Mouse (Mus musculus) right cerebral cortex, postnatal 36 days (tissue): Measurements from ENCODE around the gene Ssxb8.
"Not testable (repeated sequence)": the region's sequence is repeated elsewhere in the genome, so short reads cannot be mapped to it uniquely, and the experiment has no call there.

Experiments used
- DNase-seq, 2 experiments: peaks; one replicate each; pipeline ENCODE4 v3.0.0; 2022; ENCODE audit warnings: low spot score in 2 of 2, mixed read lengths in 1 of 2

Gene Ssxb8

DNA sequence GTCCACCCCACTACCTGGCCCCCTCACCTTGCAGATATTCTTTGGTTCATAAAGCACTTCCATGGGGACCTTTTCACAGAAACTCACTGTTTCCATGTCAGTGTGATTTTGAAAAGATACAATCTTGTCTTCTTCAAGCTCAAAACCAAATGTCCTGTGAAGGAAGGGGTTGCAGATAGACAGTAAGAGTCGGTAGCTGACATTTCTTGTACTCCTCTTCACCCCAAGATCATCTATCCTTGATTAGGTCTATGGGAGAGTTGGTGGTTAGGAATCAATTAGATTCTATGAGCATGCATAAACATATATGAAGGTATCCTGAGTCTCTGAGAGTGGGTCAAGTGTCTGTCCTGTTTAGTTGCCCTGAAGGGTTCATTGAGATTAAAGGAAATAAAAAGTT, at the start of gene Ssxb8:
Gene Ssxb8 (minus strand): TSS at position 101 of the 400 bp plus-strand sequence.
- DNase-seq: not testable (repeated sequence)

DNA sequence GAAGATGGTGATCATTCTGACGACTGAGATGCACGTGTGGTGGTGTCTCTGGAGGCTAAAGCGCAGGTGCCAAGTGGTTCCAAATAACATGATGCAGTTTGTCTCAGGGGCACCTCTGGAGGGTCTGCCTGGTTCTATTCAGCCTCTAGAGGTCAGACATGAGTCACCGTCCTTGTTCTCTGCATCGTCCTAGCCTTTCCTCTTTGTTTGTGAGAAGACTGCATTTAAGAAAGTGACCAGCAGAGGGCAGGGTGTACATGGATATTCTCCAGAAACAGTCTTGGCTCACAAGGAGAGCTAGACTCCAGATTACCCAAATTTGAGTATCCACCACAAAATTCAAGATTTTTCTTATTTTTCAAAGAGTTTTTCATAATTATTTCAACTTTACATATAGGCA, 42.3 kb upstream of the Ssxb8 start:
- no peak for DNase-seq

DNA sequence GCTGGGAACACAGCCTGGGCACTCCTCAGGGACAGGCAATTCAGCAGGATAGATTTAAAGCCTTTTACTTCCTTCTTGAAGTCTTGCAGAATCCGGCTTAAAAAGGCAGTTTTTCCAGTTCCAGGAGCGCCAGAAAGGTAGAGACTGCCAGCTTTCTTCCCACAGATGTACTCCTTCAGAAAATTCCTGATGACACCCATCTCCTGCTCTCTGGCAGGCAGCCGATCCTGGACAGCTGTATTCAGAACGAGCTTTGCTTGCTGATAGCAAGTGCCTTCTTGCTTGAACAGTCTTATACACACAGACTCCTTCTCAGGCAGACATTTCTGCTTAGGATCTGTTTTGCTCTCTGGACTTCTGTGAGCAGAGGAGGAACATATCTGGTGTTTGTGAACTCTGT, 27.6 kb downstream of the Ssxb8 start:
- no peak for DNase-seq
